Mouse (Mus musculus) liver, embryonic 12.5 days (tissue): ENCODE results near the gene Casc3. TPM values are rescaled to one million over a fixed set of nuclear protein-coding genes. Genes with fewer than 3 reads are reported as not detected.

ENCODE experiments used
- ATAC-seq: fragments of 200-750 bp; cut with Nextera tagmentation; 2 replicates; pipeline ENCODE4 v1.8.0; 2017; ENCODE audit warnings: moderate number of reproducible peaks, mild to moderate bottlenecking, moderate library complexity
- H3K27ac ChIP-seq: fragments of 300-500 bp; sonication (generic); 2 replicates; pipeline ENCODE4 v1.5.1; 2016; ENCODE audit warnings: mild to moderate bottlenecking
- H3K27me3 ChIP-seq: fragments of 300-500 bp; sonication (generic); replicated peaks from 2 replicates; pipeline ENCODE4 v1.6.1; 2016; ENCODE audit warnings: mild to moderate bottlenecking, moderate library complexity
- H3K36me3 ChIP-seq: fragments of 300-500 bp; sonication (generic); 2 replicates; pipeline ENCODE4 v1.6.1; 2016; ENCODE audit warnings: mild to moderate bottlenecking, moderate library complexity
- H3K4me1 ChIP-seq: fragments of 300-500 bp; sonication (generic); 2 replicates; pipeline ENCODE4 v1.6.1; 2016
- H3K4me2 ChIP-seq: fragments of 300-500 bp; sonication (generic); 2 replicates; pipeline ENCODE4 v1.6.1; 2016; ENCODE audit warnings: mild to moderate bottlenecking, moderate library complexity
- H3K4me3 ChIP-seq: fragments of 300-500 bp; sonication (generic); 2 replicates; pipeline ENCODE4 v1.5.1; 2016; ENCODE audit warnings: mild to moderate bottlenecking, moderate library complexity
- H3K9ac ChIP-seq: fragments of 300-500 bp; sonication (generic); 2 replicates; pipeline ENCODE4 v1.6.1; 2016; ENCODE audit warnings: mild to moderate bottlenecking, moderate library complexity
- H3K9me3 ChIP-seq: fragments of 300-500 bp; sonication (generic); replicated peaks from 2 replicates; pipeline ENCODE4 v1.6.1; 2016; ENCODE audit warnings: mild to moderate bottlenecking, moderate library complexity
- WGBS: fragments of 180-500 bp; shearing (Covaris S2); methylation state at CpG from one replicate; pipeline ENCODE4 v1.1.7; 2016; ENCODE audit not compliant: insufficient replicate concordance; 5-methylcytosine and 5-hydroxymethylcytosine counted together
- polyA plus RNA-seq: library from polyadenylated mRNA; unstranded; fragments of >200 nt; fragmentation: Nextera tagmentation; extraction: Ambion mirVana; gene quantifications from 2 replicates; pipeline ENCODE4 v1.2.1, GENCODE M21; 2016

Casc3 gene
- polyA plus RNA-seq, 1 experiment from 2014 or later, result 26.4 TPM

GRCm38 (mm10) chr11:98785772-98786281 is 18.9 kb upstream of the Casc3 start:
- peak overlapping the region; percentile 60 for H3K4me2 ChIP-seq
- H3K4me1 ChIP-seq, result peaks cover 92% of the 10 kb centered on the region
- no peak overlapping the region; the same call in 1 of the 2 replicates for H3K9ac ChIP-seq
- WGBS, result 6% methylated on average over 12 of the region's 12 CpGs
- H3K36me3 ChIP-seq, result no peaks in the 10 kb centered on the region
- no peaks in the 10 kb centered on the region for H3K9me3 ChIP-seq
- H3K27me3 ChIP-seq, result no peaks in the 10 kb centered on the region
- no peak for ATAC-seq
- peak overlapping the region; percentile 66 for H3K27ac ChIP-seq
- 0 out of 2 replicates have a peak overlapping the region, but pooled peaks have one; percentile 18 for H3K4me3 ChIP-seq

GRCm38 (mm10) chr11:98786359-98787214 is 18.1 kb upstream of the Casc3 start:
- H3K36me3 ChIP-seq, result no peaks in the 10 kb centered on the region
- H3K4me3 ChIP-seq, result peak overlapping the region; percentile 18
- H3K9ac ChIP-seq, result peak overlapping the region; percentile 32
- H3K9me3 ChIP-seq, result no peaks in the 10 kb centered on the region
- peak overlapping the region; percentile 60 for H3K4me2 ChIP-seq
- 3% methylated on average over 14 of the region's 15 CpGs for WGBS
- H3K27ac ChIP-seq, result peak overlapping the region; percentile 66
- H3K4me1 ChIP-seq, result peaks cover 97% of the 10 kb centered on the region
- ATAC-seq, result peak; percentile 35
- H3K27me3 ChIP-seq, result no peaks in the 10 kb centered on the region

GRCm38 (mm10) chr11:98787229-98787628 is 17.5 kb upstream of the Casc3 start:
- 33% methylated on average over 7 of the region's 7 CpGs for WGBS
- Histone ChIP-seq H3K4me1 (peaks cover 97% of the 10 kb centered on the region), H3K4me3 (peak overlapping the region; percentile 18; the same call in 1 of the 2 replicates), H3K27me3 (no peaks in the 10 kb centered on the region), H3K4me2 (peak overlapping the region; percentile 60; the same call in 1 of the 2 replicates), H3K9me3 (no peaks in the 10 kb centered on the region), H3K9ac (no peak overlapping the region), H3K36me3 (no peaks in the 10 kb centered on the region), H3K27ac (peak overlapping the region; percentile 66)
- no peak for ATAC-seq

- no peaks in the 10 kb centered on the region for H3K9me3 ChIP-seq
- H3K4me3 ChIP-seq, result no peak overlapping the region
- H3K36me3 ChIP-seq, result no peaks in the 10 kb centered on the region
- 94% methylated on average over 1 of the region's 1 CpGs for WGBS
- H3K9ac ChIP-seq, result no peak overlapping the region
- no peaks in the 10 kb centered on the region for H3K27me3 ChIP-seq
- ATAC-seq, result no peak
- H3K4me1 ChIP-seq, result peaks cover 97% of the 10 kb centered on the region
- H3K4me2 ChIP-seq, result no peak overlapping the region
- peak overlapping the region; percentile 66; the same call in 1 of the 2 replicates for H3K27ac ChIP-seq
Measured at GRCm38 (mm10) chr11:98787691-98788090, 17.0 kb upstream of the Casc3 start.

GRCm38 (mm10) chr11:98788139-98788538 is 16.6 kb upstream of the Casc3 start:
- H3K4me2 ChIP-seq, result peak overlapping the region; percentile 94
- no peaks in the 10 kb centered on the region for H3K9me3 ChIP-seq
- peak overlapping the region; percentile 78 for H3K27ac ChIP-seq
- ATAC-seq, result no peak
- peak overlapping the region; percentile 66; the same call in 1 of the 2 replicates for H3K4me3 ChIP-seq
- no peaks in the 10 kb centered on the region for H3K36me3 ChIP-seq
- WGBS, result 93% methylated on average over 5 of the region's 5 CpGs
- H3K9ac ChIP-seq, result peak overlapping the region; percentile 78; the same call in 1 of the 2 replicates
- peaks cover 92% of the 10 kb centered on the region for H3K4me1 ChIP-seq
- no peaks in the 10 kb centered on the region for H3K27me3 ChIP-seq

GRCm38 (mm10) chr11:98788550-98789218 is 16.0 kb upstream of the Casc3 start:
- H3K9me3 ChIP-seq, result no peaks in the 10 kb centered on the region
- peak overlapping the region; percentile 78 for H3K27ac ChIP-seq
- H3K4me2 ChIP-seq, result peak overlapping the region; percentile 94
- no peaks in the 10 kb centered on the region for H3K36me3 ChIP-seq
- H3K4me3 ChIP-seq, result peak overlapping the region; percentile 66
- peak; percentile 82 for ATAC-seq
- 11% methylated on average over 17 of the region's 18 CpGs for WGBS
- H3K9ac ChIP-seq, result peak overlapping the region; percentile 78
- no peaks in the 10 kb centered on the region for H3K27me3 ChIP-seq
- H3K4me1 ChIP-seq, result peaks cover 90% of the 10 kb centered on the region

- Histone ChIP-seq H3K4me2 (peak overlapping the region; percentile 94), H3K9ac (peak overlapping the region; percentile 78), H3K27me3 (no peaks in the 10 kb centered on the region), H3K4me3 (peak overlapping the region; percentile 66), H3K36me3 (no peaks in the 10 kb centered on the region), H3K27ac (peak overlapping the region; percentile 78), H3K9me3 (no peaks in the 10 kb centered on the region), H3K4me1 (peaks cover 90% of the 10 kb centered on the region)
- ATAC-seq, result peak; percentile 33; the same call in 1 of the 2 replicates
- WGBS, result 1% methylated on average over 25 of the region's 25 CpGs
Measured at GRCm38 (mm10) chr11:98789219-98789807, 15.4 kb upstream of the Casc3 start.

- peaks cover 89% of the 10 kb centered on the region for H3K4me1 ChIP-seq
- ATAC-seq, result no peak
- no peak overlapping the region for H3K27ac ChIP-seq
- no peaks in the 10 kb centered on the region for H3K36me3 ChIP-seq
- H3K27me3 ChIP-seq, result no peaks in the 10 kb centered on the region
- H3K9me3 ChIP-seq, result no peaks in the 10 kb centered on the region
- peak overlapping the region; percentile 78 for H3K9ac ChIP-seq
- 23% methylated on average over 5 of the region's 5 CpGs for WGBS
- H3K4me3 ChIP-seq, result peak overlapping the region; percentile 66
- peak overlapping the region; percentile 94 for H3K4me2 ChIP-seq
Measured at GRCm38 (mm10) chr11:98789824-98790223, 14.9 kb upstream of the Casc3 start.

- Histone ChIP-seq H3K4me2 (no peak overlapping the region), H3K27me3 (no peaks in the 10 kb centered on the region), H3K4me3 (no peak overlapping the region), H3K36me3 (no peaks in the 10 kb centered on the region), H3K9me3 (no peaks in the 10 kb centered on the region), H3K27ac (no peak overlapping the region), H3K4me1 (peaks cover 80% of the 10 kb centered on the region), H3K9ac (no peak overlapping the region)
- WGBS, result 82% methylated on average over 5 of the region's 5 CpGs
- ATAC-seq, result no peak
Measured at GRCm38 (mm10) chr11:98790631-98791205, 14.0 kb upstream of the Casc3 start.

- Histone ChIP-seq H3K4me1 (peaks cover 78% of the 10 kb centered on the region), H3K4me3 (no peak overlapping the region), H3K9ac (no peak overlapping the region), H3K27ac (no peak overlapping the region), H3K4me2 (no peak overlapping the region), H3K9me3 (no peaks in the 10 kb centered on the region), H3K27me3 (no peaks in the 10 kb centered on the region), H3K36me3 (no peaks in the 10 kb centered on the region)
- no peak for ATAC-seq
- WGBS, result 69% methylated on average over 1 of the region's 1 CpGs
Measured at GRCm38 (mm10) chr11:98791448-98791847, 13.3 kb upstream of the Casc3 start.

GRCm38 (mm10) chr11:98792081-98792480 is 12.6 kb upstream of the Casc3 start:
- H3K4me2 ChIP-seq, result no peak overlapping the region
- no peak for ATAC-seq
- H3K4me3 ChIP-seq, result no peak overlapping the region
- no peaks in the 10 kb centered on the region for H3K36me3 ChIP-seq
- no peaks in the 10 kb centered on the region for H3K9me3 ChIP-seq
- H3K27ac ChIP-seq, result no peak overlapping the region
- H3K9ac ChIP-seq, result no peak overlapping the region
- 32% methylated on average over 4 of the region's 4 CpGs for WGBS
- H3K27me3 ChIP-seq, result no peaks in the 10 kb centered on the region
- H3K4me1 ChIP-seq, result peaks cover 78% of the 10 kb centered on the region
